Mouse (Mus musculus) MEL (cell line): ENCODE data around the gene Olfr541. TPM values are rescaled to one million over a fixed set of nuclear protein-coding genes. Genes with fewer than 3 reads are reported as not detected.

ENCODE experiments used
- DNase-seq: peaks from one replicate; pipeline ENCODE4 v3.0.0; 2011; ENCODE audit warnings: low read depth, low spot score
- H3K27ac ChIP-seq: 2 replicates; pipeline ENCODE4 v1.5.1; 2012; ENCODE audit warnings: low read depth, mild to moderate bottlenecking, control low read depth, low read length, moderate library complexity; ENCODE audit not compliant: control insufficient read depth
- H3K27me3 ChIP-seq, 2 experiments: fragments of 150-350 bp in 1 of 2; sonication (generic) in 1 of 2; 2 replicates each; pipeline ENCODE4 v1.6.1; 2012; ENCODE audit warnings: low read length in 2 of 2, mild to moderate bottlenecking in 2 of 2, improper control_type of control experiment in 1 of 2, moderate library complexity in 1 of 2; ENCODE audit not compliant: insufficient read depth in 2 of 2, control insufficient read depth in 1 of 2
- H3K36me3 ChIP-seq, 2 experiments: 2 replicates each; pipeline ENCODE4 v1.6.1; 2012 to 2014; ENCODE audit warnings: low read length in 2 of 2, improper control_type of control experiment in 1 of 2, inconsistent platforms in 1 of 2, mild to moderate bottlenecking in 1 of 2; ENCODE audit not compliant: insufficient read depth in 2 of 2, control insufficient read depth in 1 of 2
- H3K4me1 ChIP-seq, 2 experiments: fragments of 150-350 bp in 1 of 2; sonication (generic) in 1 of 2; 2 replicates each; pipeline ENCODE4 v1.6.1; 2012; ENCODE audit warnings: low read length in 2 of 2, improper control_type of control experiment in 1 of 2, mild to moderate bottlenecking in 1 of 2; ENCODE audit not compliant: insufficient read depth in 2 of 2, control insufficient read depth in 1 of 2
- H3K4me3 ChIP-seq, 2 experiments: fragments of 150-350 bp in 1 of 2; sonication (generic) in 1 of 2; 2 replicates each; pipeline ENCODE4 v1.5.1; 2012; ENCODE audit warnings: low read depth in 2 of 2, low read length in 2 of 2, mild to moderate bottlenecking in 2 of 2, moderate library complexity in 2 of 2, control low read depth in 1 of 2, improper control_type of control experiment in 1 of 2; ENCODE audit not compliant: control insufficient read depth in 1 of 2, insufficient read depth in 1 of 2
- H3K79me2 ChIP-seq: 2 replicates; pipeline ENCODE4 v1.6.1; 2012; ENCODE audit warnings: mild to moderate bottlenecking, low read length, moderate library complexity; ENCODE audit not compliant: control insufficient read depth, poor library complexity, insufficient read depth
- H3K9ac ChIP-seq: 2 replicates; pipeline ENCODE4 v1.6.1; 2012; ENCODE audit warnings: low read depth, mild to moderate bottlenecking, control low read depth, low read length, moderate library complexity; ENCODE audit not compliant: control insufficient read depth, poor library complexity, severe bottlenecking
- H3K9me3 ChIP-seq: fragments of 150-350 bp; sonication (generic); replicated peaks from 2 replicates; pipeline ENCODE4 v1.6.1; 2012; ENCODE audit warnings: mild to moderate bottlenecking, low read length, improper control_type of control experiment, moderate library complexity; ENCODE audit not compliant: insufficient read depth
- BHLHE40 ChIP-seq: IDR thresholded peaks from 2 replicates; pipeline ENCODE4 v1.6.1; 2012; ENCODE audit warnings: low read depth, mild to moderate bottlenecking, inconsistent platforms, low read length, improper control_type of control experiment, borderline replicate concordance
- CHD1 ChIP-seq: IDR thresholded peaks from 2 replicates; pipeline ENCODE4 v1.6.1; 2012; ENCODE audit warnings: low read depth, mild to moderate bottlenecking, inconsistent platforms, low read length, improper control_type of control experiment
- CTCF ChIP-seq, 3 experiments: IDR thresholded peaks in 2 of 3; conservative IDR thresholded peaks in 1 of 3; 2 replicates each; pipeline ENCODE4 v1.5.1; 2011 to 2012; ENCODE audit warnings: low read length in 3 of 3, low read depth in 2 of 3, mild to moderate bottlenecking in 2 of 3, improper control_type of control experiment in 1 of 3, inconsistent platforms in 1 of 3, mixed read lengths in 1 of 3, moderate library complexity in 1 of 3; ENCODE audit not compliant: control insufficient read depth in 1 of 3, insufficient read depth in 1 of 3, poor library complexity in 1 of 3, severe bottlenecking in 1 of 3
- ETS1 ChIP-seq: IDR thresholded peaks from 2 replicates; pipeline ENCODE4 v1.6.1; 2012; ENCODE audit warnings: low read depth, mild to moderate bottlenecking, inconsistent platforms, low read length, improper control_type of control experiment, moderate library complexity
- GATA1 ChIP-seq: IDR thresholded peaks from 2 replicates; pipeline ENCODE4 v1.6.1; 2011; ENCODE audit warnings: low read depth, low read length, improper control_type of control experiment
- JUND ChIP-seq: IDR thresholded peaks from 2 replicates; pipeline ENCODE4 v1.6.1; 2011; ENCODE audit warnings: low read depth, mild to moderate bottlenecking, improper control_type of control experiment, low read length
- MAX ChIP-seq: IDR thresholded peaks from 2 replicates; pipeline ENCODE4 v1.6.1; 2011; ENCODE audit warnings: low read length, improper control_type of control experiment
- MXI1 ChIP-seq: IDR thresholded peaks from 2 replicates; pipeline ENCODE4 v1.6.1; 2011; ENCODE audit warnings: mild to moderate bottlenecking, low read depth, low read length, improper control_type of control experiment
- POLR2A ChIP-seq, 2 experiments: IDR thresholded peaks; 2 replicates each; pipeline ENCODE4 v1.6.1; 2011 to 2012; ENCODE audit warnings: low read length in 2 of 2, mild to moderate bottlenecking in 2 of 2, control low read depth in 1 of 2, improper control_type of control experiment in 1 of 2, low read depth in 1 of 2, moderate library complexity in 1 of 2; ENCODE audit not compliant: control insufficient read depth in 1 of 2, insufficient read depth in 1 of 2, poor library complexity in 1 of 2
- POLR2AphosphoS2 ChIP-seq: IDR thresholded peaks from 2 replicates; pipeline ENCODE4 v1.6.1; 2011; ENCODE audit warnings: low read length, improper control_type of control experiment
- SMC3 ChIP-seq: IDR thresholded peaks from 2 replicates; pipeline ENCODE4 v1.6.1; 2011; ENCODE audit warnings: low read depth, low read length, improper control_type of control experiment
- TCF12 ChIP-seq: IDR thresholded peaks from 2 replicates; pipeline ENCODE4 v1.6.1; 2014; ENCODE audit warnings: low read depth, mild to moderate bottlenecking, inconsistent platforms, low read length, improper control_type of control experiment, moderate library complexity
- UBTF ChIP-seq: IDR thresholded peaks from 2 replicates; pipeline ENCODE4 v1.6.1; 2012; ENCODE audit warnings: low read depth, mild to moderate bottlenecking, inconsistent platforms, low read length, improper control_type of control experiment, moderate library complexity, borderline replicate concordance; ENCODE audit not compliant: insufficient read depth
- ZMIZ1 ChIP-seq: IDR thresholded peaks from 2 replicates; pipeline ENCODE4 v1.6.1; 2012; ENCODE audit warnings: low read depth, mild to moderate bottlenecking, inconsistent platforms, low read length, improper control_type of control experiment, moderate library complexity
- ZNF384 ChIP-seq: IDR thresholded peaks from 2 replicates; pipeline ENCODE4 v1.6.1; 2012; ENCODE audit warnings: low read depth, mild to moderate bottlenecking, inconsistent platforms, low read length, improper control_type of control experiment
- polyA plus RNA-seq, 2 experiments: library from polyadenylated mRNA; stranded (reverse) in 1 of 2; unstranded in 1 of 2; fragments of >175 nt in 1 of 2; fragments of >200 nt in 1 of 2; gene quantifications; 2 replicates each; pipeline versions ENCODE4 v1.2.1 to v1.2.4; 2012; ENCODE audit warnings: low replicate concordance in 2 of 2, low read depth in 1 of 2; ENCODE audit not compliant: insufficient read length in 2 of 2, insufficient read depth in 1 of 2, missing spikeins in 1 of 2
- total RNA-seq: library from RNA; depleted of rRNA; stranded (reverse); fragments of 300-350 nt; gene quantifications from 2 replicates; pipeline ENCODE4 v1.2.3, GENCODE M21; 2012

The Olfr541 gene
- total and polyA plus RNA-seq, 3 experiments, result not detected

- Histone ChIP-seq H3K27ac (no peak within 1 kb of the TSS), H3K36me3 (no peaks in the 10 kb centered on the region)
- TF ChIP-seq MXI1, result no peak
- no peak for TF ChIP-seq POLR2AphosphoS2
- TF ChIP-seq JUND, result no peak
- no peak for TF ChIP-seq UBTF
- TF ChIP-seq ZNF384, result no peak
- no peak for TF ChIP-seq BHLHE40
- no peak for TF ChIP-seq TCF12
- TF ChIP-seq CTCF (IDR thresholded peaks at IDR 0.05 in 2 of 3, conservative IDR thresholded peaks at IDR 0.05 in 1 of 3; ENCODE audit: control insufficient read depth in 1 of 3, insufficient read depth in 1 of 3, low read depth in 2 of 3, low read length in 3 of 3, poor library complexity in 1 of 3, severe bottlenecking in 1 of 3), result no peak
- TF ChIP-seq ETS1, result no peak
These were observed 15.4 kb upstream of the Olfr541 start, which contains the start of gene Olfr45 for GRCm38 (mm10) chr7:140681651-140682050. Gene Olfr45 (plus strand): TSS chr7:140681951.

GRCm38 (mm10) chr7:140706348-140706747 lies 9.3 kb downstream of the Olfr541 start:
- no peak for TF ChIP-seq CHD1
- no peak for TF ChIP-seq GATA1
- Histone ChIP-seq H3K27ac (no peak overlapping the region), H3K4me1 (no peaks in the 10 kb centered on the region), H3K36me3 (no peaks in the 10 kb centered on the region), H3K9ac (no peak overlapping the region), H3K79me2 (no peaks in the 10 kb centered on the region), H3K27me3 (no peaks in the 10 kb centered on the region), H3K4me3 (no peak overlapping the region), H3K9me3 (no peaks in the 10 kb centered on the region)
- DNase-seq, result no peak

More at GRCm38 (mm10) chr7:140681651-140682050, 15.4 kb upstream of the Olfr541 start, which contains the start of gene Olfr45:
- H3K9me3 ChIP-seq, result no peaks in the 10 kb centered on the region
- H3K4me3 ChIP-seq, result no peak within 1 kb of the TSS
- H3K4me1 ChIP-seq, result no peaks in the 10 kb centered on the region
- no peak for DNase-seq
- H3K9ac ChIP-seq, result no peak within 1 kb of the TSS
- no peaks in the 10 kb centered on the region for H3K27me3 ChIP-seq
- no peaks in the 10 kb centered on the region for H3K79me2 ChIP-seq

GRCm38 (mm10) chr7:140707536-140708284 lies 10.6 kb downstream of the Olfr541 start:
- no peaks in the 10 kb centered on the region for H3K79me2 ChIP-seq
- DNase-seq, result no peak
- H3K9me3 ChIP-seq, result no peaks in the 10 kb centered on the region
- no peak overlapping the region for H3K27ac ChIP-seq
- TF ChIP-seq ZMIZ1 (no peak), MAX (no peak), POLR2A (IDR thresholded peaks at IDR 0.05; ENCODE audit: control insufficient read depth in 1 of 2, insufficient read depth in 1 of 2, low read depth in 1 of 2, low read length in 2 of 2, poor library complexity in 1 of 2) (no peak), SMC3 (no peak), BHLHE40 (no peak)
- no peaks in the 10 kb centered on the region for H3K4me1 ChIP-seq
- no peaks in the 10 kb centered on the region for H3K36me3 ChIP-seq
- H3K4me3 ChIP-seq, result no peak overlapping the region
- H3K27me3 ChIP-seq, result no peaks in the 10 kb centered on the region
- H3K9ac ChIP-seq, result no peak overlapping the region
